ENCODE assay signal across 10 mouse cellular contexts in genomic region chr1:161037026-161037425, GRCm38 (mm10). TPM values are rescaled to one million over a fixed set of nuclear protein-coding genes. Genes with fewer than 3 reads are reported as not detected.
DNase-seq lines count a peak whose midpoint lies in the region; ATAC-seq and TF ChIP-seq lines count a peak whose summit lies in the region.
"Had no signal": no experiment of that assay in that cellular context is flagged by ENCODE, and none has a peak within 500 bp of the region (broad histone marks: within the 10 kb centered on the region; RNA-seq: fewer than 3 reads in every experiment).

No protein-coding gene starts in this region.

- H3K4me2 ChIP-seq in embryonic facial prominence, embryonic 11.5 days (ENCODE audit: low read depth, low read length), result peak overlapping the region; percentile 66
- peak overlapping the region; percentile 72 for H3K4me2 ChIP-seq in intestine, embryonic 16.5 days (ENCODE audit: low read depth, low read length)
- peak overlapping the region; percentile 89 for H3K4me2 ChIP-seq in neural tube, embryonic 14.5 days (ENCODE audit: low read depth, low read length)

- TF ChIP-seq CTCF in layer of hippocampus, adult 2 months (conservative IDR thresholded peaks at IDR 0.05), result no peak

- no peaks in the 10 kb centered on the region for H3K9me3 ChIP-seq in embryonic facial prominence, embryonic 11.5 days (replicated peaks; ENCODE audit: control insufficient read depth, low read length)
- H3K9me3 ChIP-seq in intestine, embryonic 16.5 days (ENCODE audit: control insufficient read depth, low read length), result no peaks in the 10 kb centered on the region
- no peaks in the 10 kb centered on the region for H3K9me3 ChIP-seq in neural tube, embryonic 14.5 days (ENCODE audit: control insufficient read depth, low read length)

- H3K27me3 ChIP-seq in embryonic facial prominence, embryonic 11.5 days (ENCODE audit: control insufficient read depth, insufficient read depth, low read length), result no peaks in the 10 kb centered on the region
- no peaks in the 10 kb centered on the region for H3K27me3 ChIP-seq in intestine, embryonic 16.5 days (replicated peaks; ENCODE audit: control insufficient read depth, insufficient read depth, low read length)
- no peaks in the 10 kb centered on the region for H3K27me3 ChIP-seq in neural tube, embryonic 14.5 days (ENCODE audit: control insufficient read depth, insufficient read depth, low read length)

- WGBS in embryonic facial prominence, embryonic 11.5 days, result 0% methylated on average over 1 of the region's 1 CpGs
- WGBS in intestine, embryonic 16.5 days, result 0% methylated on average over 1 of the region's 1 CpGs
- 0% methylated on average over 1 of the region's 1 CpGs for WGBS in neural tube, embryonic 14.5 days

- no peak for DNase-seq in layer of hippocampus, adult 2 months (ENCODE audit: low spot score in 2 of 2)
- no peak for DNase-seq in layer of hippocampus, adult 8-10 months (ENCODE audit: low spot score in 2 of 2)
- DNase-seq in embryonic facial prominence, embryonic 11.5 days (ENCODE audit: low spot score), result peak; percentile 5
- DNase-seq in frontal cortex, postnatal 14 days (ENCODE audit: low spot score in 2 of 2), result no peak
- no peak for DNase-seq in right cerebral cortex, postnatal 14 days
- no peak for DNase-seq in right cerebral cortex, adult 18-20 months
- DNase-seq: adrenal gland, postnatal 14 days; kidney, adult 8-10 months had no signal

- H3K4me1 ChIP-seq in embryonic facial prominence, embryonic 11.5 days (ENCODE audit: control insufficient read depth, insufficient read depth, low read length), result no peaks in the 10 kb centered on the region
- H3K4me1 ChIP-seq in intestine, embryonic 16.5 days (ENCODE audit: control insufficient read depth, insufficient read depth, low read length), result peaks cover 8% of the 10 kb centered on the region
- peaks cover 25% of the 10 kb centered on the region for H3K4me1 ChIP-seq in neural tube, embryonic 14.5 days (ENCODE audit: control insufficient read depth, insufficient read depth, low read length)

- peak overlapping the region; percentile 92 for H3K4me3 ChIP-seq in layer of hippocampus, adult 2 months
- H3K4me3 ChIP-seq in embryonic facial prominence, embryonic 11.5 days (ENCODE audit: low read depth, low read length), result peak overlapping the region; percentile 84
- peak overlapping the region; percentile 87 for H3K4me3 ChIP-seq in intestine, embryonic 16.5 days (ENCODE audit: low read length)
- H3K4me3 ChIP-seq in neural tube, embryonic 14.5 days (ENCODE audit: low read depth, low read length), result peak overlapping the region; percentile 82

- H3K9ac ChIP-seq in embryonic facial prominence, embryonic 11.5 days (replicated peaks; ENCODE audit: low read length), result peak overlapping the region; percentile 91
- H3K9ac ChIP-seq in intestine, embryonic 16.5 days (ENCODE audit: low read depth, low read length), result peak overlapping the region; percentile 94
- H3K9ac ChIP-seq in neural tube, embryonic 14.5 days (replicated peaks; ENCODE audit: low read depth, low read length), result peak overlapping the region; percentile 96

- ATAC-seq in embryonic facial prominence, embryonic 11.5 days (replicated peaks; ENCODE audit: insufficient number of reproducible peaks, low FRiP score, low TSS enrichment, low read depth), result no peak
- no peak for ATAC-seq in intestine, embryonic 16.5 days
- no peak for ATAC-seq in neural tube, embryonic 14.5 days (ENCODE audit: low read depth)

- H3K27ac ChIP-seq in layer of hippocampus, adult 2 months, result peak overlapping the region; percentile 98
- H3K27ac ChIP-seq in embryonic facial prominence, embryonic 11.5 days (replicated peaks; ENCODE audit: low read depth, low read length), result no peak overlapping the region
- 0 out of 2 replicates have a peak overlapping the region, but pooled peaks have one; percentile 94 for H3K27ac ChIP-seq in intestine, embryonic 16.5 days (ENCODE audit: low read length)
- no peak overlapping the region for H3K27ac ChIP-seq in neural tube, embryonic 14.5 days (ENCODE audit: low read depth, low read length)

- peaks cover 3% of the 10 kb centered on the region; the same call in 1 of the 2 replicates for H3K36me3 ChIP-seq in embryonic facial prominence, embryonic 11.5 days (replicated peaks; ENCODE audit: control insufficient read depth, insufficient read depth, low read depth, low read length)
- 0 out of 2 replicates have a peak, but pooled peaks cover 7% of the 10 kb centered on the region for H3K36me3 ChIP-seq in intestine, embryonic 16.5 days (ENCODE audit: control insufficient read depth, insufficient read depth, low read length)
- H3K36me3 ChIP-seq in neural tube, embryonic 14.5 days (ENCODE audit: control insufficient read depth, insufficient read depth, low read length), result peaks cover 38% of the 10 kb centered on the region

RNA-seq across cellular contexts. Expression of gene Zbtb37, which starts 2.4 kb away (rescaled TPM):
- 10 to 100 TPM; 17.5 to 20.1 TPM for total RNA-seq in layer of hippocampus, adult 2 months (2021)
- 10 to 100 TPM; 23.1 to 26.9 (median 23.6) TPM for total RNA-seq in layer of hippocampus, adult 8-10 months (2022)
- 8.3 and 10.7 TPM in 2 replicates for polyA plus RNA-seq in embryonic facial prominence, embryonic 11.5 days (2014; fragmentation: Nextera tagmentation; extraction: Ambion mirVana)
- polyA plus RNA-seq in intestine, embryonic 16.5 days (2015; fragmentation: Nextera tagmentation; extraction: Ambion mirVana), result 3.4 and 4.3 TPM in 2 replicates
- 12.3 and 19.1 TPM in 2 replicates for polyA plus RNA-seq in neural tube, embryonic 14.5 days (2014; fragmentation: Nextera tagmentation; extraction: Ambion mirVana)

RNA-seq across cellular contexts. Expression of gene Dars2, which starts 33.4 kb away (rescaled TPM):
- total RNA-seq in layer of hippocampus, adult 2 months (2021), result 10 to 100 TPM; 24.1 to 25.0 TPM
- total RNA-seq in layer of hippocampus, adult 8-10 months (2022), result 10 to 100 TPM; 21.1 to 29.2 (median 28.1) TPM
- polyA plus RNA-seq in embryonic facial prominence, embryonic 11.5 days (2014; fragmentation: Nextera tagmentation; extraction: Ambion mirVana), result 48.7 and 53.9 TPM in 2 replicates
- 43.1 and 47.5 TPM in 2 replicates for polyA plus RNA-seq in intestine, embryonic 16.5 days (2015; fragmentation: Nextera tagmentation; extraction: Ambion mirVana)
- 26.4 and 29.3 TPM in 2 replicates for polyA plus RNA-seq in neural tube, embryonic 14.5 days (2014; fragmentation: Nextera tagmentation; extraction: Ambion mirVana)

RNA-seq across cellular contexts. Expression of gene Cenpl, which starts 33.5 kb away (rescaled TPM):
- total RNA-seq in layer of hippocampus, adult 2 months (2021), result 1 to 10 TPM; 1.3 to 1.8 TPM
- 1 to 10 TPM; 1.3 to 2.6 (median 1.6) TPM for total RNA-seq in layer of hippocampus, adult 8-10 months (2022)
- 43.3 and 46.8 TPM in 2 replicates for polyA plus RNA-seq in embryonic facial prominence, embryonic 11.5 days (2014; fragmentation: Nextera tagmentation; extraction: Ambion mirVana)
- polyA plus RNA-seq in intestine, embryonic 16.5 days (2015; fragmentation: Nextera tagmentation; extraction: Ambion mirVana), result 21.0 and 26.1 TPM in 2 replicates
- polyA plus RNA-seq in neural tube, embryonic 14.5 days (2014; fragmentation: Nextera tagmentation; extraction: Ambion mirVana), result 7.8 and 9.3 TPM in 2 replicates

RNA-seq across cellular contexts. Expression of gene Serpinc1, which starts 58.6 kb away (rescaled TPM):
- under 1 TPM; 0.44 to 0.49 TPM for total RNA-seq in layer of hippocampus, adult 2 months (2021)
- total RNA-seq in layer of hippocampus, adult 8-10 months (2022), result under 1 TPM in 3 of 4 experiments, not detected in 1; 0.10 to 0.27 (median 0.20) TPM
- polyA plus RNA-seq in embryonic facial prominence, embryonic 11.5 days (2014; fragmentation: Nextera tagmentation; extraction: Ambion mirVana), result 1.7 and 1.9 TPM in 2 replicates
- 5.4 and 16.6 TPM in 2 replicates for polyA plus RNA-seq in intestine, embryonic 16.5 days (2015; fragmentation: Nextera tagmentation; extraction: Ambion mirVana)
- polyA plus RNA-seq in neural tube, embryonic 14.5 days (2014; fragmentation: Nextera tagmentation; extraction: Ambion mirVana), result 2.4 and 3.0 TPM in 2 replicates

Comparison
In these comparisons a context has a peak if more than half of its experiments do, and no peak if none do; other contexts are left out.
1. H3K27ac ChIP-seq: peak in layer of hippocampus, adult 2 months (single experiment) and intestine, embryonic 16.5 days (single experiment); none in embryonic facial prominence, embryonic 11.5 days (single experiment) and neural tube, embryonic 14.5 days (single experiment).
2. Peak in every context shown above with its lines, with median percentiles within 50 percentile points of each other: H3K4me3 ChIP-seq, H3K4me2 ChIP-seq and H3K9ac ChIP-seq.